Mouse (Mus musculus) megakaryocyte, embryonic 14.5 days (primary cell): ENCODE data around the gene Cerkl.

Experiments used
- FLI1 ChIP-seq: IDR thresholded peaks from 2 replicates; pipeline ENCODE4 v1.6.1; 2012; ENCODE audit warnings: low read length, inconsistent platforms, mixed read lengths
- GATA1 ChIP-seq: IDR thresholded peaks from 3 replicates; pipeline ENCODE4 v1.6.1; 2012; ENCODE audit warnings: mixed read lengths, low read length, inconsistent platforms, borderline replicate concordance

DNA sequence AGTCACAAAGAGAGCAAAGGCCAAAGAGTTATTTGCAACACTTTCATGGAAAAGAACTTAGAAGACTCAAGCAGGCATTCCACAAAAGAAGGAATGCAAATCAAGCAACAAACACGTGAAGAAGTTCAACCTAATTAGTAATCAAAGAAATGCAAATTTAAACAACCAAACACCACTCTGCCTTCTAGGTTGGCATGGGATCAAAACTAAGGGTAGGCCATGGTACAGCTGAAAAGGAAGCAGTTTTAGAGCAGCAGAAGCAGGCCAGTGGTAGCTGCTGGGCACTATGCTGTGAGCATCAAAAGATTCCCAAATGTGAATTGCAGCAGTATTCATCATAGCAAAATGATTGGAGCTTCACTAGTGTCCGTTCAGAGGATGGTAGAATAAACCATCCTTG is 59.5 kb downstream of the Cerkl start:
- no peak for TF ChIP-seq GATA1
- TF ChIP-seq FLI1: no peak
